In the genomic region with DNA sequence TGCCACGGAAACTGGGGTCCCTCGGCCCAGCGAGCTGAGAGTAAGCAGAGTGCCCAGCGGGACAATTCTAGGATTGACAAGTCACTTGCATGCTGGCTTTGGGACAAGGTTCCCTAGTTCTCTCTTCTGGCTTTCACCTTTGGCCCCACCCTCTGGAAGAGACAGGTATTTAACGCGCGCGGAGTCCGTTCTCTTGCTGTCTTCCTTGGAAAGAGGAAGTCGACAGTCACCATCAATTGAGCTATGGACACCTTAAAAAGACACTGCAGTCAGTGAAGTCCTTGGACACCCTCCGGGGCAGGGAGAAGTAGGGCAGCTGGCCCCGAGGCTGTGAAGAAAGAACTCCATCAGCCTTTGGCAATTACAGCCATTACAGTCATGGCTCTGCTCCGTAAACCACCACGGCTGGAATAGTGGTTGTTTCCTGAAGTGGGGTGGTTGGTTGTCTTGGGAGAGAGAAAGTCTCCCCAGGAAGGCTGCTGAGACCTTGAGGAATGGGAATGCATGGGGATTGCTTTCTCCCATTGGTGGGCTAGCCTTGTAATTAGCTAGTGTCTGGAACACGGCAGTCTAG, we compare ENCODE assay signal across 8 mouse cellular contexts. TPM values are rescaled to one million over a fixed set of nuclear protein-coding genes. Genes with fewer than 3 reads are reported as not detected.
A peak's percentile ranks its signal among the peaks of the same experiment; 100 is the strongest.
DNase-seq lines count a peak whose midpoint lies in the region; ATAC-seq and TF ChIP-seq lines count a peak whose summit lies in the region.

No protein-coding gene starts in this region.

- H3K4me1 ChIP-seq in liver, embryonic 11.5 days (replicated peaks; ENCODE audit: control insufficient read depth, insufficient read depth, low read length) = peaks cover 13% of the 10 kb centered on the region
- peaks cover 43% of the 10 kb centered on the region for H3K4me1 ChIP-seq in neural tube, embryonic 13.5 days (replicated peaks)

- H3K4me2 ChIP-seq in liver, embryonic 11.5 days = peak overlapping the region; percentile 77
- H3K4me2 ChIP-seq in neural tube, embryonic 13.5 days = peak overlapping the region; percentile 57

- no peak overlapping the region for H3K27ac ChIP-seq in left cerebral cortex, adult 2 months
- no peak overlapping the region for H3K27ac ChIP-seq in liver, embryonic 11.5 days (ENCODE audit: low read depth, low read length)
- no peak overlapping the region for H3K27ac ChIP-seq in neural tube, embryonic 13.5 days (replicated peaks)

- intact Hi-C loops in left cerebral cortex, adult 2 months (cut with DNase I) = no loop called here
- intact Hi-C loops in left cerebral cortex, postnatal 36 days (cut with DNase I) = loop anchor here (5.0 kb wide), 1 partner anchor 48 kb away; no protein-coding TSS in a partner anchor

- H3K36me3 ChIP-seq in liver, embryonic 11.5 days (ENCODE audit: control insufficient read depth, insufficient read depth, low read length) = no peaks in the 10 kb centered on the region
- H3K36me3 ChIP-seq in neural tube, embryonic 13.5 days = no peaks in the 10 kb centered on the region

- H3K9me3 ChIP-seq in liver, embryonic 11.5 days (ENCODE audit: control insufficient read depth, low read length) = no peaks in the 10 kb centered on the region
- H3K9me3 ChIP-seq in neural tube, embryonic 13.5 days = no peaks in the 10 kb centered on the region

- no peak for DNase-seq in left cerebral cortex, adult 2 months (ENCODE audit: extremely low spot score in 1 of 2, low spot score in 2 of 2)
- no peak for DNase-seq in left cerebral cortex, postnatal 36 days (ENCODE audit: low spot score in 2 of 2)
- no peak for DNase-seq in liver, embryonic 11.5 days (ENCODE audit: low spot score)
- no peak for DNase-seq in retina, embryonic 14.5 days (ENCODE audit: low spot score)
- no peak for DNase-seq in urinary bladder, postnatal 36 days (ENCODE audit: low spot score in 2 of 2)
- DNase-seq in adrenal gland, adult 18-20 months (ENCODE audit: low spot score in 2 of 2) = no peak

- no peak for TF ChIP-seq CTCF in left cerebral cortex, adult 2 months (IDR thresholded peaks at IDR 0.05)

- ATAC-seq in granulocyte monocyte progenitor cell, adult 5-6 weeks (replicated peaks; ENCODE audit: poor library complexity, severe bottlenecking) = peak; percentile 31
- ATAC-seq in liver, embryonic 11.5 days (replicated peaks; ENCODE audit: low FRiP score) = no peak
- ATAC-seq in neural tube, embryonic 13.5 days (ENCODE audit: low read depth) = no peak

- 0 out of 2 replicates have a peak overlapping the region, but pooled peaks have one; percentile 55 for H3K9ac ChIP-seq in liver, embryonic 11.5 days (ENCODE audit: low read depth, low read length)
- peak overlapping the region; percentile 52 for H3K9ac ChIP-seq in neural tube, embryonic 13.5 days

- WGBS in liver, embryonic 11.5 days = 16% methylated on average over 15 of the region's 15 CpGs
- 15% methylated on average over 14 of the region's 15 CpGs for WGBS in neural tube, embryonic 13.5 days

- peaks cover 11% of the 10 kb centered on the region for H3K27me3 ChIP-seq in liver, embryonic 11.5 days (replicated peaks; ENCODE audit: control insufficient read depth, insufficient read depth, low read length)
- peaks cover 19% of the 10 kb centered on the region for H3K27me3 ChIP-seq in neural tube, embryonic 13.5 days

- H3K4me3 ChIP-seq in left cerebral cortex, adult 2 months = peak overlapping the region; percentile 34
- peak overlapping the region; percentile 38 for H3K4me3 ChIP-seq in liver, embryonic 11.5 days (ENCODE audit: low read depth, low read length)
- peak overlapping the region; percentile 30 for H3K4me3 ChIP-seq in neural tube, embryonic 13.5 days

RNA-seq across cellular contexts. Expression of a gene that starts 0.5 kb away (rescaled TPM):
- total RNA-seq in left cerebral cortex, adult 2 months (2021) = under 1 TPM; 0.42 to 0.52 TPM
- under 1 TPM; 0.20 to 0.27 TPM for total RNA-seq in left cerebral cortex, postnatal 36 days (2021)
- 1.1 and 1.5 TPM in 2 replicates for total RNA-seq in granulocyte monocyte progenitor cell, adult 5-6 weeks (2014; fragmentation: Nextera tagmentation)
- 0.60 and 0.82 TPM in 2 replicates for total RNA-seq in granulocyte monocyte progenitor cell, adult 5-6 weeks (2017)
- polyA plus RNA-seq in liver, embryonic 11.5 days (2014; fragmentation: Nextera tagmentation; extraction: Ambion mirVana) = 0.48 and 0.49 TPM in 2 replicates
- polyA plus RNA-seq in neural tube, embryonic 13.5 days (2015; fragmentation: Nextera tagmentation; extraction: Ambion mirVana) = 0.39 and 0.58 TPM in 2 replicates
- 1 to 10 TPM; 1.3 to 2.4 TPM for total RNA-seq in adrenal gland, adult 18-20 months (2021)
